Mouse (Mus musculus) limb, embryonic 14.5 days (tissue): ENCODE measurements around the gene Ube2u. TPM values are rescaled to one million over a fixed set of nuclear protein-coding genes. Genes with fewer than 3 reads are reported as not detected.

Experiments
- ATAC-seq: fragments of 200-750 bp; cut with Nextera tagmentation; 2 replicates; pipeline ENCODE4 v1.8.0; 2017; ENCODE audit warnings: low read depth, moderate number of reproducible peaks, moderate TSS enrichment; ENCODE audit not compliant: low FRiP score
- DNase-seq: peaks from one replicate; pipeline ENCODE4 v3.0.0-alpha.2; 2015; ENCODE audit warnings: low spot score
- H3K27ac ChIP-seq: fragments of 300-500 bp; sonication (generic); replicated peaks from 2 replicates; pipeline ENCODE4 v1.5.1; 2014; ENCODE audit warnings: low read depth, mild to moderate bottlenecking, low read length, moderate library complexity, mixed read lengths
- H3K27me3 ChIP-seq: fragments of 300-500 bp; sonication (generic); 2 replicates; pipeline ENCODE4 v1.6.1; 2014; ENCODE audit warnings: low read length, mixed read lengths; ENCODE audit not compliant: control insufficient read depth, insufficient read depth
- H3K36me3 ChIP-seq: fragments of 300-500 bp; sonication (generic); 2 replicates; pipeline ENCODE4 v1.6.1; 2014; ENCODE audit warnings: mild to moderate bottlenecking, low read length, moderate library complexity, mixed read lengths; ENCODE audit not compliant: control insufficient read depth, insufficient read depth
- H3K4me1 ChIP-seq: fragments of 300-500 bp; sonication (generic); 2 replicates; pipeline ENCODE4 v1.6.1; 2014; ENCODE audit warnings: antibody characterized with exemption, low read length, mixed read lengths; ENCODE audit not compliant: control insufficient read depth, insufficient read depth
- H3K4me2 ChIP-seq: fragments of 300-500 bp; sonication (generic); replicated peaks from 2 replicates; pipeline ENCODE4 v1.6.1; 2014; ENCODE audit warnings: low read depth, mild to moderate bottlenecking, low read length, moderate library complexity; ENCODE audit not compliant: severe bottlenecking
- H3K4me3 ChIP-seq: fragments of 300-500 bp; sonication (generic); replicated peaks from 2 replicates; pipeline ENCODE4 v1.5.1; 2014; ENCODE audit warnings: low read length
- H3K9ac ChIP-seq: fragments of 300-500 bp; sonication (generic); 2 replicates; pipeline ENCODE4 v1.6.1; 2014; ENCODE audit warnings: mild to moderate bottlenecking, low read depth, low read length, moderate library complexity; ENCODE audit not compliant: severe bottlenecking
- H3K9me3 ChIP-seq: fragments of 300-500 bp; sonication (generic); 2 replicates; pipeline ENCODE4 v1.6.1; 2016; ENCODE audit warnings: low read length; ENCODE audit not compliant: control insufficient read depth
- POLR2A ChIP-seq: fragments of 200-500 bp; IDR thresholded peaks from 2 replicates; pipeline ENCODE4 v1.8.0; 2012; ENCODE audit warnings: inconsistent platforms, mild to moderate bottlenecking, moderate library complexity, borderline replicate concordance; ENCODE audit not compliant: insufficient read depth, insufficient read length; ENCODE audit errors: extremely low read depth
- WGBS: fragments of 180-500 bp; shearing (Covaris S2); extraction: QIAGEN DNeasy Blood & Tissue Kit; methylation state at CpG from one replicate; pipeline ENCODE4 v1.1.7; 2014; 5-methylcytosine and 5-hydroxymethylcytosine counted together
- polyA plus RNA-seq, 2 experiments: library from polyadenylated mRNA; depleted of rRNA in 1 of 2; stranded (reverse) in 1 of 2; unstranded in 1 of 2; fragments of >200 nt; fragmentation: Nextera tagmentation in 1 of 2; extraction: Ambion mirVana in 1 of 2; gene quantifications; 2 replicates each; pipeline versions ENCODE4 v1.2.1 to v1.2.3; 2012 to 2014

Ube2u gene
- polyA plus RNA-seq, 2 experiments = 0.10 TPM; not detected in 1

- no peak for TF ChIP-seq POLR2A
- DNase-seq (no peak), ATAC-seq (no peak)
- Histone ChIP-seq H3K27ac (no peak overlapping the region), H3K9me3 (no peaks in the 10 kb centered on the region), H3K4me1 (no peaks in the 10 kb centered on the region), H3K36me3 (no peaks in the 10 kb centered on the region), H3K9ac (no peak overlapping the region), H3K4me3 (no peak overlapping the region), H3K27me3 (no peaks in the 10 kb centered on the region), H3K4me2 (no peak overlapping the region)
- WGBS = 77% methylated on average over 2 of the region's 2 CpGs
Measured at GRCm38 (mm10) chr4:100553296-100553695, 74.6 kb downstream of the Ube2u start.

- no peak for TF ChIP-seq POLR2A
- Histone ChIP-seq H3K4me2 (peak overlapping the region; percentile 67), H3K4me3 (peak overlapping the region; percentile 29), H3K4me1 (peaks cover 9% of the 10 kb centered on the region), H3K36me3 (no peaks in the 10 kb centered on the region), H3K9ac (peak overlapping the region; percentile 29), H3K27ac (no peak overlapping the region), H3K27me3 (no peaks in the 10 kb centered on the region), H3K9me3 (no peaks in the 10 kb centered on the region)
- DNase-seq (peak; percentile 89), ATAC-seq (peak; percentile 89)
- 2% methylated on average over 21 of the region's 21 CpGs for WGBS
Measured at GRCm38 (mm10) chr4:100588236-100589206, 109.9 kb downstream of the Ube2u start.

- Histone ChIP-seq H3K27me3 (no peaks in the 10 kb centered on the region), H3K9me3 (no peaks in the 10 kb centered on the region), H3K9ac (no peak overlapping the region), H3K36me3 (no peaks in the 10 kb centered on the region), H3K4me2 (no peak overlapping the region), H3K27ac (no peak overlapping the region), H3K4me3 (no peak overlapping the region), H3K4me1 (no peaks in the 10 kb centered on the region)
- no peak for ATAC-seq
- DNase-seq = no peak
- no peak for TF ChIP-seq POLR2A
- WGBS = 95% methylated on average over 4 of the region's 4 CpGs
Measured at GRCm38 (mm10) chr4:100595771-100596170, 117.1 kb downstream of the Ube2u start.

GRCm38 (mm10) chr4:100596630-100597029, 118.0 kb downstream of the Ube2u start:
- Histone ChIP-seq H3K27me3 (no peaks in the 10 kb centered on the region), H3K27ac (no peak overlapping the region), H3K36me3 (no peaks in the 10 kb centered on the region), H3K9ac (no peak overlapping the region), H3K4me1 (no peaks in the 10 kb centered on the region), H3K4me3 (no peak overlapping the region), H3K9me3 (no peaks in the 10 kb centered on the region), H3K4me2 (no peak overlapping the region)
- 62% methylated on average over 5 of the region's 5 CpGs for WGBS
- no peak for TF ChIP-seq POLR2A
- no peak for ATAC-seq
- DNase-seq = peak; percentile 32

GRCm38 (mm10) chr4:100597049-100597448, 118.4 kb downstream of the Ube2u start:
- no peaks in the 10 kb centered on the region for H3K4me1 ChIP-seq
- WGBS = 81% methylated on average over 4 of the region's 4 CpGs
- H3K4me2 ChIP-seq = no peak overlapping the region

More at GRCm38 (mm10) chr4:100597049-100597448, 118.4 kb downstream of the Ube2u start:
- no peak for TF ChIP-seq POLR2A
- Histone ChIP-seq H3K27me3 (no peaks in the 10 kb centered on the region), H3K4me3 (no peak overlapping the region), H3K9me3 (no peaks in the 10 kb centered on the region), H3K36me3 (no peaks in the 10 kb centered on the region), H3K27ac (no peak overlapping the region), H3K9ac (no peak overlapping the region)
- DNase-seq (no peak), ATAC-seq (no peak)
